Mouse (Mus musculus) bone marrow, adult 2 months (tissue): ENCODE data around the gene Acvrl1.

Experiments used
- CTCF ChIP-seq: fragments of 200-500 bp; IDR thresholded peaks from 2 replicates; pipeline ENCODE4 v1.5.1; 2011; ENCODE audit warnings: low read length, control low read depth; ENCODE audit not compliant: control insufficient read depth, insufficient read depth
- POLR2A ChIP-seq: fragments of 200-500 bp; IDR thresholded peaks from 2 replicates; pipeline ENCODE4 v1.6.1; 2011; ENCODE audit warnings: low read depth, mild to moderate bottlenecking, control low read depth, low read length, borderline replicate concordance; ENCODE audit not compliant: control insufficient read depth

DNA sequence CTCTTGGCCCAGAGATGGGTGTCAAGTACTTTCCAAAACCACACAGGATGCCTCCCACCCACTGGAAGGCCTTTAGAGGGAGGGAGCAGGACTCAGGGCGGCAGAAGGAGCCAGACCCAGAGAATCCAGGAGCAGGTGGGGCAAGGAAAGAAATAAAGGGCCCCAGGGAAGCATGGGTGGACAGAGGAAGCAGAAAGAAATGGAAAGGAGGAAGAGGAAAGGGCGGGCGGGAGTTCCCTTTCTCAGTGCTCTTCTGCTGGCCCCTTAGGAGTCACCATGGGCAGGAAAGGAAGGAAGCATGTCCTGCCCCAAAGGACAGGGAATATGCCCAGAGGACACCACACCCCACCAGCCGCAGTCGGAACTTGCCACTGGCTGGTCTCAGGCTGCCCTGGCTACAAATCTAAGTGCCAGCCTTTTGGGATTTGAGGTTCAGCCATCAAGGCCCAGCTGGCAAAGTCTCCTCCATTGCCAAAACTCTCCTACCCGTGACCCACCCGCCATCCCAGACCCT lies 47.2 kb upstream of the Acvrl1 start:
- no peak for TF ChIP-seq CTCF
- no peak for TF ChIP-seq POLR2A
